Mouse (Mus musculus) adrenal gland, postnatal 4 days (tissue): ENCODE results near the gene Grasp. TPM values are rescaled to one million over a fixed set of nuclear protein-coding genes. Genes with fewer than 3 reads are reported as not detected.

Experiments used
- DNase-seq, 2 experiments: peaks; one replicate each; pipeline ENCODE4 v3.0.0; 2021 to 2022; ENCODE audit warnings: low spot score in 2 of 2, mixed read lengths in 2 of 2
- long read RNA-seq, 2 experiments: library from polyadenylated mRNA; stranded (forward); transcript quantifications; one replicate each; pipeline ENCODE4 v2.0.0; 2021
- total RNA-seq, 2 experiments: library from RNA; stranded (reverse); gene quantifications; 2 replicates each; pipeline ENCODE4 v1.2.3; 2021

Grasp gene
- 10 to 100 TPM; 18.6 to 20.3 TPM for total RNA-seq
- long read RNA-seq, experiment 1, transcript Grasp-201 (8 exons, 2,033 nt): major isoform, 22 of 39 reads
- long read RNA-seq, experiment 1, partial matches to known transcripts: 10 of 39 reads
- long read RNA-seq, experiment 1, other reads (novel, unspliced or antisense): 7 of 39 reads
- long read RNA-seq, experiment 2, transcript Grasp-201 (8 exons, 2,033 nt): major isoform, 55 of 72 reads
- long read RNA-seq, experiment 2, partial matches to known transcripts: 4 of 72 reads
- long read RNA-seq, experiment 2, other reads (novel, unspliced or antisense): 13 of 72 reads

DNA sequence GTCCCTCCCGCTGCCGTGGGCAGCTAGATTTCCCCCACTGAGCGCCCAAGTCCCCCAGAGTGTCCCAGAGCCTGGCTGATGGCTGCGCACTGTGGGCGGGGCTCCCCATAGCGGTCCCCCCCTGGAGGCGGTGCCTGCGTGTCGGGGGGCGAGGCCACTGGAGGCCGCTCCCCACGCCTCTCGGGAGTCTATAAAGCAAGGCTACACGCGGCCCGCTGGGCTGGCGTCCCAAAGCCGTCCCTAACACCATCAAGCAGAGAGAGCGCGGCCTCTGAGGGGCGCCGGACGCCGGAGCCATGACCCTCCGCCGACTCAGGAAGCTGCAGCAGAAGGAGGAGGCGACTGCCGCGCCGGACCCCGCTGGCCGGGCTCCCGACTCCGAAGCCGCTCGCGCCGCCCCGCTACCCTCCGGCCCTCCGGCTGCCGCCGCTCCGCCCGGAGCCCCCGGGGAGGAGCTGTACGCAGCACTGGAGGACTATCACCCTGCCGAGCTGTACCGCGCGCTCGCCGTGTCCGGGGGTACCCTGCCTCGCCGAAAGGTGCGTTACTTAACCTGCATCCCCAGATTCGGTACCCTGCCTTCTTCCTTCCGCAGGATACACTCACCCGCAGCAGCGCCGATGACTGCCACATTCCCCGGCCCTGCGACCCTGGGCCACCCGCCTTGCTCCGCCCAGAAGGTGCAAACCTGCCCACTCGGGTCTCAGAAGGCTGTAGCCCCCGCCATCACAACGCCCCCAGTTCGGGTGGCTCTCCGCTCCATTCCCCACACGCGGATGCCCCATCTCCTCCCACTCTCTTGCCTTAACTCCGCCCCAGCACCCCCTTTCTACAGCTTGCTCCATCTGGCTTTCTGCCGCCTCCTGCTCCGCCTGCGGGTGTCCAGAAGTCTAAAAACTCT is at the start of gene Grasp:
Gene Grasp, plus strand, starts transcription at position 183 of the 901 bp plus-strand sequence.
- peak; percentile 75 to 84 for DNase-seq

- DNase-seq: no peak
Measured at GRCm38 (mm10) chr15:101174294-101175130, 49.5 kb upstream of the Grasp start.

DNA sequence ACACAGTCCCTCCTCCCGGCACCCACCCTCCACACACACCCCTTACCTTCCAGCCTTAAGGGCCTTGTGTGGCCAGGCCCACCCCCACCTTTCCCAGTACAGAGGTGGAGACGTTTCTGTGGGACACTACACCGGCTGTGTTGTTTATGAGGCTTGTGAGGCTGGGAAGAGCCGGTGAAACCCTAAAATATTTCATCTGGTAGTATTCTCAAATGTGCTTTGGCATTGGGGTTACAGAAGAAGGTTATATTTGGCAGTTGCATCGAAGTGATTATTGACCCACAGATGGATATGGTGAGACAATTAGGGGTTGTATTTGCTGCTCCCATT is 48.9 kb upstream of the Grasp start:
- no peak for DNase-seq

GRCm38 (mm10) chr15:101175613-101176283 is 48.2 kb upstream of the Grasp start:
- DNase-seq: no peak

GRCm38 (mm10) chr15:101176284-101176680 is 47.7 kb upstream of the Grasp start:
- no peak for DNase-seq

GRCm38 (mm10) chr15:101176795-101177691 is 46.9 kb upstream of the Grasp start:
- DNase-seq: no peak

GRCm38 (mm10) chr15:101180363-101181105 is 43.5 kb upstream of the Grasp start:
- no peak for DNase-seq

- no peak for DNase-seq
Measured at GRCm38 (mm10) chr15:101181106-101181466, 42.9 kb upstream of the Grasp start.

- DNase-seq: no peak
Measured at GRCm38 (mm10) chr15:101181500-101181899, 42.5 kb upstream of the Grasp start.

DNA sequence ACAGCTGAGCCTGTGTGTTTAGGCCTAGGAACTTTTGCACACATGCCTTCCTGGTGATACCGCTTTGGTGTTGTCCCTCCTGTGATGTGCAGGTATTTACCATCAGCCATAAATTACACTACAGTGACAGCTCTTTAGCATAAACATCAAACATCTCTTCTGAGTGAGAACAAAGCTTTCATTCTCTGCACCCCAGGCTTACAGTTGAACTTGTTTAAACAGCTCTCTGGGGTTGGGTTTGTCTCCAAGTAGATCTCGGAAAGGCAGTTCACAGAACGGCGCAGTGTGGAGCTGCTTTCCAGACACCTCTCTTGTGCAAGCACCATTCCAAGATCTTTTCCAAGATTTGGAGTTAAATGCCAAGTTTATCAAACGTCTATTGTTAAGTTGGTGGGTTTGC is 41.3 kb upstream of the Grasp start:
- no peak for DNase-seq

- no peak for DNase-seq
Measured at GRCm38 (mm10) chr15:101184300-101184699, 39.7 kb upstream of the Grasp start.

GRCm38 (mm10) chr15:101185549-101185948 is 38.4 kb upstream of the Grasp start:
- DNase-seq: no peak

GRCm38 (mm10) chr15:101187907-101188306 is 36.1 kb upstream of the Grasp start:
- no peak for DNase-seq

GRCm38 (mm10) chr15:101189981-101190761 is 33.8 kb upstream of the Grasp start:
- no peak for DNase-seq

- DNase-seq: no peak
Measured at GRCm38 (mm10) chr15:101190762-101191150, 33.2 kb upstream of the Grasp start.

GRCm38 (mm10) chr15:101191459-101192259 is 32.3 kb upstream of the Grasp start:
- DNase-seq: peak in 1 of 2 experiments; percentile 28

DNA sequence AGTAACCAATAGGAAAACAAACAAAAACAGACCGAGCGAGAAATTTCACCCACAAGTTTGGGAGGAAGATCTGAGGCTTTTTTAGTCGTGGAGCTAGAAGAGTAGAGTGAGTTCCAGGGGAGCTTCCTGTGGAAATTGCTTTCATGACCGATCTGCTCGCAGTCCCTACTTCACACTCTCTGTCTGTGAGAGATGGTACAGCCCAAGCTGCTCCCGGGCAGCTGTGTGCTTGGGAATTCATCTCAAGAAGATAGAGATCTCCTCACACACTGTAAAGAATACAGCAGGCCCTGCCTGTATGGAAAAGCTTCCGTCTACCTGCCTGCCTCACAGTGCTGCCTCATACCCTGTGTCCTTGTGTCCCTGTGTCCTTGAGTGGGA is 31.7 kb upstream of the Grasp start:
- no peak for DNase-seq

GRCm38 (mm10) chr15:101192651-101193050 is 31.3 kb upstream of the Grasp start:
- no peak for DNase-seq
